Mouse (Mus musculus) gastrocnemius, postnatal 25 days (tissue): ENCODE data around the gene Sytl5. TPM values are rescaled to one million over a fixed set of nuclear protein-coding genes. Genes with fewer than 3 reads are reported as not detected.

ENCODE experiments used
- DNase-seq: peaks from one replicate; pipeline ENCODE4 v3.0.0; 2022
- long read RNA-seq, 2 experiments: library from polyadenylated mRNA; stranded (forward); transcript quantifications; one replicate each; pipeline ENCODE4 v2.0.0; 2021
- total RNA-seq, 2 experiments: library from RNA; stranded (reverse); gene quantifications; 1 replicate in 1 of 2; 2 replicates in 1 of 2; pipeline ENCODE4 v1.2.3; 2021

The Sytl5 gene
- under 1 TPM; 0.11 to 0.20 TPM for total RNA-seq
- long read RNA-seq, experiment 1 = 0 reads
- long read RNA-seq, experiment 2 = 0 reads

GRCm38 (mm10) chrX:9885322-9885721, at the start of gene Sytl5:
Sytl5 (plus strand) TSS chrX:9885622.
- no peak for DNase-seq

- DNase-seq = no peak
Observed at GRCm38 (mm10) chrX:9846628-9847027, 38.8 kb upstream of the Sytl5 start, which contains the start of gene Hypm. Hypm (plus strand) TSS chrX:9846928.

DNA sequence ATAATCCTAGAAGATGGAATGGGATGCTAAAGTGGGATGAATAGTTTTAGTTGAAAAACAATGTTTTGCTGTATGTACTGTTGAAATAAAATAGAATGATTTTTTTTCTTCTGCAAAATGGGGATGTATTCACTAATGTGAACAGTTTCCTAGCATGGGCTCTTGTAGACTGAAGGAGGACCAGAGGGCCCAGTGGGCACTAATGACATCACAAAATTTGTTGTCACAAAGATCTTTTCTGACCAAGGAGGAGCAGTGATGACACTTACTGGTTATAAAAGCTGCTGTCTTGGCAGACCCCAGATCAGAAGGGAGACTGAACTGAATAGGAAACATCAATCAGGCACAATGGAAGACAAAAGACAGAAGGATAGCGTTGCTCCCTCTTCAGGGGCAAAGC, 36.0 kb upstream of the Sytl5 start, which contains the start of gene H2al3:
Gene H2al3 (plus strand): TSS at position 301 of the 400 bp plus-strand sequence.
- no peak for DNase-seq

GRCm38 (mm10) chrX:9861859-9862258, 23.6 kb upstream of the Sytl5 start:
- DNase-seq = no peak

DNA sequence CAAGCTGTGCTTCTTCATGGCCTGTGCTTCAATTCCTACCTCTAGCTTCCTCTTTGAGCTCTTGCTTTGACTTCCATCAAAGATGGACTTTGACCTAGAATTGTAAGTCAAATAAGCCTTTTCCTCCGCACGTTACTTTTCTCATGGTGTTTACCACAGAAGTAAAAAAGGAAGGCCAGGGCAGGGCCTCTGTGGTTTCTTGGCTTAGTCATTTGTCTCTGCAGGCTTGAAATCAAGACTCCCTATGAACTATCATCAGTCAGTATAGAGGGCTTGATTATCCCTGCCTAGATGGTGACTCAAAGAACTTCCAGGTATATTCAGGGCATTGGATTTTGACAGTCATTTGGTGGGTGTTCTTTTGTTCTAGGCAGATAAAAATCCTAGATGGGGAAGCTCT, 9.9 kb upstream of the Sytl5 start:
- DNase-seq = no peak

GRCm38 (mm10) chrX:9909572-9909971, 24.1 kb downstream of the Sytl5 start:
- no peak for DNase-seq

DNA sequence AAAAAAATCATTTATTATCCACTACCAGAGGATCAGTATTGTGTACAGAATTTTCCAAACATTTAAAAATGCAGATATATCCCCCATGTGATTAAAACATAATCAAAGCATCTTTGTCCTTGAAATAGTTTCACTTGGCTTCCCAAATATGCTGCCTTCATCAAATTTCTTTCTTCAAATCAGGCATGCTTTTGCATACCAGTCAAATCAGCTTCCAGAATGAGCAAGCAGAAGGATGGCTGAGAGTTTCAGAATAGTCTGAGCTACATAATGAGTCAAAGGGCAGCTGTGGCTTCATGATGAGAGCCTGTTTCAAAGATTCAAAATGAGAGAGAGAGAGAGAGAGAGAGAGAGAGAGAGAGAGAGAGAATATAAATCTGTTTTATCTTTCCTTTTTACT, 48.4 kb downstream of the Sytl5 start:
- DNase-seq = no peak

GRCm38 (mm10) chrX:9984094-9984669, 98.8 kb downstream of the Sytl5 start:
- DNase-seq = no peak

DNA sequence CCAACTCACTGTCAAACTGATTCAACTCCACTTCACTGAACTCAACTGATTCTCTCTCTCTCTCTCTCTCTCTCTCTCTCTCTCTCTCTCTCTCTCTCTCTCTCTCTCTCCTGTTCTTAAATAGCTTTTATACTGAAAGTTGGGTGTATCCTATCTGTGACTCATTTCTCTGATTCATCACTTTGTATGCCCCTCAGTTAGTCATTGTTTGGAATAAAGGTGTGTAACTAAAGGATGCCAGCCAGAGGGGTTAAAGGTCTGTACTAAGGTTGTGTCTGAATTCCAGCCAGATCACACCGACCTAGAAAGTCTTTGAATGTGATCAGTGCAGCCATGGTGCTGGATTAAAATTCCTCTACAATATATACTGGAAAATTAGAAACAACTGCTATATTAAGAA, 115.3 kb downstream of the Sytl5 start:
- no peak for DNase-seq

GRCm38 (mm10) chrX:10005946-10006345, 120.5 kb downstream of the Sytl5 start:
- DNase-seq = no peak

DNA sequence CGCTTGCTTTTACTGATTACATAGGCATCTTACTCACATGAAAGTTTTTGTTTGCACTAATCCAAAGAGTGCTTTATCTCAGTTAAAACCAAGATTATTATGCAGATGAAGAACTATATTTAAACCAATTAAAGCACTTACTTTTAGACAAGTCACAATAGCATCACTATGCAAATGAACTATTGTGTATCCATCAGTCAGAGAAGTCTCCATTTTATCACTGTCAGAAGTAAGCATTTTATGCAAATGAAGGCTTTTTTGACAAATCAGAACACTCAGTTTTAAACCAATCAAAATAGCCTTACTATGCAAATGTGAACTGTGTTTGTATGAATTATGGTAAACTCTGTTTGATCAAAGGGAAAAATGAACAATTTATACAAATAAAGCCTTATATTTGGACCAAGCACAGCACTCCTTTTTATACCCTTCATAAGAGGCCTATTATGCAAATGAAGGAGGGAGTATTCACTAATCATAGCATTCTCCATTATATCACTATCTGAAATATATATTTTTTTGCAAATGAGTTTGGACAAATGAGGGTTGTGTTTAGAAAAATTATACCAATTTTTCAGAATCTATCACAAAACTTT, 122.4 kb downstream of the Sytl5 start:
- DNase-seq = no peak

DNA sequence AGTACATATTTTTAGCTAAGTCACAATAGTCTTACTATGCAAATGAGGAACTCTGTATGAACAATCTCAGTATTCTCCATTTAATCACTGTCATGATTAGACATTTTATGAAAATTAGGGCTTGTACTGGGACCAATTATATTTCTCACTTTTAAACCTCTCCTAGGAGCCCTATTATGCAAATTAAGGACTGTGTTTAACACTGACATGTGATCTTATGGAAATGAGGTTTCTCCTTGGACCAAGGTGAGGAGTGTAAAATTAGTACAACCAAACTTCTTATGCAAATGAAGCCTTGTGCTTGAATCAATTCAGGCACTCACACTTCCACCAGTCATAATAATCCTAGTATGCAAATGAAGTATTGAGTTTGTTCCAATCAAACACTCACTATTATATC, 124.8 kb downstream of the Sytl5 start:
- DNase-seq = no peak

DNA sequence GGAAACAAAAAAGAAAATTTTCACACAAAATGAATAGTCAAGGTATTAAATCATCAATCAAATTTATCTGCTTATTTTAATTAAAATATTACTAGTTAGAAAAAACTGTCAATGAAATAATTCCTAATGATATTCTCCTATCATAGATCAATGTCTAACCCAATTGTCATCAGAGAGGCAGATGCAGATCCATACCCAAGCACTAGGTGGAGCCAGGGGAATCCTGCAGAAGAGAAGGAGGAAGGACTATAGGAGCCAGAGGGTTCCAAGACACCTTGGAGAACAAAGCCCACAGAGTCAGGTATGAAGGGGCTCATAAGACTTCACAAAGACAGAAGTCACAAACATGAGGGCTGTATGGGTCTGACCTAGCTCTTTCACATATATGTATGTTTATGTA, 149.2 kb downstream of the Sytl5 start:
- DNase-seq = no peak

Other genes starting within 250 kb of the Sytl5 start
- gene Dynlt3, start 222.6 kb upstream of the Sytl5 start, total RNA-seq = 10 to 100 TPM; 42.2 to 69.1 TPM
- gene Hypm, start 38.7 kb upstream of the Sytl5 start, total RNA-seq = not detected
- not detected for gene H2al3, start 35.9 kb upstream of the Sytl5 start, total RNA-seq
- gene Srpx, start 232.1 kb downstream of the Sytl5 start, total RNA-seq = 1 to 10 TPM; 5.7 to 8.1 TPM